Mouse (Mus musculus) ES-E14 (cell line): ENCODE measurements around the gene Susd1.

Source experiments
- CHD2 ChIP-seq: IDR thresholded peaks from 2 replicates; pipeline ENCODE4 v1.6.1; 2014; ENCODE audit warnings: mild to moderate bottlenecking, low read depth, low read length, inconsistent platforms
- HCFC1 ChIP-seq: IDR thresholded peaks from 2 replicates; pipeline ENCODE4 v1.6.1; 2012; ENCODE audit warnings: low read length, inconsistent platforms, borderline replicate concordance; ENCODE audit not compliant: insufficient read depth
- MAFK ChIP-seq: IDR thresholded peaks from 2 replicates; pipeline ENCODE4 v1.6.1; 2014; ENCODE audit warnings: mild to moderate bottlenecking, low read depth, low read length, inconsistent platforms; ENCODE audit not compliant: insufficient read depth
- ZNF384 ChIP-seq: IDR thresholded peaks from 2 replicates; pipeline ENCODE4 v1.6.1; 2012; ENCODE audit warnings: low read depth, low read length, inconsistent platforms

DNA sequence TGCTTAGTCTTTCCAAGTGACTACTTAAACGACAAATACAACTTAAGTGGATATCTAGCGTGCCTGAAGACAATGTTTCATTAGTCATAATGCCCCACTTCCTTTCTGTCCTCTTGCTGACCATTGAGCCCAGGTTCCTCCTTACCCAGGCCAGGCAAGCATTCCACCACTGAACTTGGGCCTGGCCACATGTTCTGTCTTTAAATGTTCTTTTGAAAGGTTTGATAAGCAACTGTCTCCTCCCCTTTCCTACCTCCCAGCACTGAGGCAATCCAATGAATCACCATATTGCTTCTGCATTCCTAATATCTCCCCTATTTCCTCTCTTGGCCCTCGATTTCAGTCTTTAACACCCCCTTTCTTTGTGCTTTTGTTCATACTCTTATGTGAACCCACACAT lies 143.8 kb downstream of the Susd1 start:
- TF ChIP-seq CHD2 (no peak), ZNF384 (no peak), HCFC1 (no peak), MAFK (no peak)
